Mouse (Mus musculus): ENCODE measurements around the gene Kpna1. TPM values are rescaled to one million over a fixed set of nuclear protein-coding genes. Genes with fewer than 3 reads are reported as not detected.

Kpna1 gene
- polyA plus RNA-seq, 1 experiment, result 2.5 TPM

DNA sequence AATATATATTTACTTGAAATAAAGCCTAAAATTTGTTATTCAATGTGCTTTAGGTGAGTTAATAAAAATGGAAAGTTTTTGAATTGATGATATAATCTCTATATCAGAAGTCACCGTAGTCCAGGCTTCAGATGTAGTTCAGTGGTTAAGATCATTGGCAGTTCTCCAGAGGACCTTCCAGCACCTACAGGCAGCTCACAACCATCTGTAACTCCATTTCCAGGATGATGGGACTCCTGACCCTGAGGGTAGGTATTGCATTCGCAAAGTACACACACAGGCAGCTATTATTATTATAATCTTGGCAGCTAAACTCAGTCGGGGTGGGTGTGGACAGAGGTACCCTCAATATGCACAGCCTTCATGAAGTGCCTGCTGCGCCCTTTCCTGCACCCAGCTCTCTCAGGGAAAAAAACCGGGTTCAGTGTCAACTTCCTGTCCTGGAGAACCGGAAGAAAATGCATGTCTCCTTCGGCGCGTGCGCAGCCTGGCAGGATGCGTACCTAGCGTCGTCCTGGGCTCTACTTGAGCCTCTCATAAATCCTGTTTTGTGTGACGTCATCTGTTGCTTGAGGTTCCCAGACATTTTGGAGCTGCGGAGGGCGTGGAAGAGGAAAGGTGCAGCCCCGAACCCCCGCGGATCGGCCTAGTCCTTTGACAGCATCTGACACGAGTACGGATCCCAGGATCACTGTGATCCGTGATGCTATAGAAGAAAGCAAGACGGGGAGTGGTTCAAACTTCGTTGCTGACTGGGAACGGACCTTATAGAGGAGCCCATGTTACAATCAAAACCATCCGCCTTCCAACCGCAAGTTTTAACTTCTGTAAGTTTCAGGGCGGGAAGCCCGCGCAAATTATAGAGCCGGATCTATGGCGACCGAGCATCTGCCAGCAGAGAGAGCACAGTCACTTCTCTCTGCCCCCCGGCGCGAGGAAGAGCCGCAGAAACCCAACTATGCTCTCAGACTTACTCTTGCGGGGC is 62.4 kb downstream of the Kpna1 start, which contains the start of gene Wdr5b:
TSS of gene Wdr5b (plus strand) at position 551 of the 985 bp plus-strand sequence.
- under 1% methylated on average over 39 of the region's 39 CpGs for WGBS
- TF ChIP-seq POLR2A (IDR thresholded peaks at IDR 0.05; ENCODE audit: low read depth, low read length), result peak; percentile 71; the same call in 1 of the 2 replicates
- TF ChIP-seq CTCF (IDR thresholded peaks at IDR 0.05; ENCODE audit: extremely low read depth, insufficient read length, insufficient replicate concordance, low read depth, low read length), result peak; percentile 11; the same call in 1 of the 2 replicates
- H3K27ac ChIP-seq (ENCODE audit: insufficient read depth, low read depth, low read length), result peak within 1 kb of the TSS; percentile 70
- peaks cover 9% of the 10 kb centered on the region for H3K36me3 ChIP-seq (ENCODE audit: control insufficient read depth, insufficient read depth, low read length)
- peak within 1 kb of the TSS; percentile 85 for H3K4me3 ChIP-seq (ENCODE audit: low read depth, low read length)
- no peaks in the 10 kb centered on the region for H3K27me3 ChIP-seq (ENCODE audit: control insufficient read depth, insufficient read depth, low read length)
- no peaks in the 10 kb centered on the region; the same call in 1 of the 2 replicates for H3K4me1 ChIP-seq (ENCODE audit: control insufficient read depth, insufficient read depth, insufficient read length, low read length)

- Histone ChIP-seq H3K4me3 (ENCODE audit: low read depth, low read length) (peak overlapping the region; percentile 85), H3K27ac (ENCODE audit: insufficient read depth, low read depth, low read length) (peak overlapping the region; percentile 60; the same call in 1 of the 2 replicates), H3K27me3 (ENCODE audit: control insufficient read depth, insufficient read depth, low read length) (no peaks in the 10 kb centered on the region), H3K4me1 (ENCODE audit: control insufficient read depth, insufficient read depth, insufficient read length, low read length) (no peaks in the 10 kb centered on the region; the same call in 1 of the 2 replicates), H3K36me3 (ENCODE audit: control insufficient read depth, insufficient read depth, low read length) (peaks cover 8% of the 10 kb centered on the region)
- TF ChIP-seq CTCF (IDR thresholded peaks at IDR 0.05; ENCODE audit: extremely low read depth, insufficient read length, insufficient replicate concordance, low read depth, low read length) (no peak), POLR2A (IDR thresholded peaks at IDR 0.05; ENCODE audit: low read depth, low read length) (no peak)
- WGBS, result 25% methylated on average over 11 of the region's 11 CpGs
These were observed 63.1 kb downstream of the Kpna1 start for GRCm38 (mm10) chr16:36041625-36042020.

GRCm38 (mm10) chr16:36043073-36043472 is 64.5 kb downstream of the Kpna1 start:
- Histone ChIP-seq H3K27ac (ENCODE audit: insufficient read depth, low read depth, low read length) (no peak overlapping the region), H3K36me3 (ENCODE audit: control insufficient read depth, insufficient read depth, low read length) (peaks cover 14% of the 10 kb centered on the region), H3K27me3 (ENCODE audit: control insufficient read depth, insufficient read depth, low read length) (no peaks in the 10 kb centered on the region), H3K4me1 (ENCODE audit: control insufficient read depth, insufficient read depth, insufficient read length, low read length) (no peaks in the 10 kb centered on the region; the same call in 1 of the 2 replicates), H3K4me3 (ENCODE audit: low read depth, low read length) (no peak overlapping the region)
- TF ChIP-seq POLR2A (IDR thresholded peaks at IDR 0.05; ENCODE audit: low read depth, low read length) (no peak), CTCF (IDR thresholded peaks at IDR 0.05; ENCODE audit: extremely low read depth, insufficient read length, insufficient replicate concordance, low read depth, low read length) (no peak)
- 90% methylated on average over 10 of the region's 10 CpGs for WGBS

DNA sequence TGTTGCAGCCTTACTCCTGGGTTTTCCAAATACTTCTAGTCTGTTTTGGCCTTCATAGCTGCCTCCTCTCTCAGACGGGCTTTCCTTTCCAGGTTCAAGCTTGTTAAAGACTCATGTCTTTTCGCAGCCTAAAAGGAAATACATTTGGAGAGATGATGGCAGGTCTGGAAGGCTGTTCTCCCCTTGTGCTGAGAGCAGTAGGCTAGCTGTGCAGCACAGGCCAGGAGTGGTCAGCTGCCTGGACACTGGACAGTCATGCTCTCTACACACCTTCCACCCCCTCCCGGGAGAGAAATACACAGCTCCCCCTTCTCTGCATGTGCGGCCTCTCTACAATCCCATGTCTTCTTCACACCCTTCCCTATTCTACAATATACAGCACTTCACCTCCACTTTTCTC is 65.4 kb downstream of the Kpna1 start:
- TF ChIP-seq POLR2A (IDR thresholded peaks at IDR 0.05; ENCODE audit: low read depth, low read length), result no peak
- TF ChIP-seq CTCF (IDR thresholded peaks at IDR 0.05; ENCODE audit: extremely low read depth, insufficient read length, insufficient replicate concordance, low read depth, low read length), result no peak
- no peaks in the 10 kb centered on the region; the same call in 1 of the 2 replicates for H3K4me1 ChIP-seq (ENCODE audit: control insufficient read depth, insufficient read depth, insufficient read length, low read length)
- H3K27me3 ChIP-seq (ENCODE audit: control insufficient read depth, insufficient read depth, low read length), result no peaks in the 10 kb centered on the region
- 86% methylated on average over 4 of the region's 4 CpGs for WGBS
- H3K27ac ChIP-seq (ENCODE audit: insufficient read depth, low read depth, low read length), result no peak overlapping the region
- peaks cover 23% of the 10 kb centered on the region for H3K36me3 ChIP-seq (ENCODE audit: control insufficient read depth, insufficient read depth, low read length)
- H3K4me3 ChIP-seq (ENCODE audit: low read depth, low read length), result no peak overlapping the region

DNA sequence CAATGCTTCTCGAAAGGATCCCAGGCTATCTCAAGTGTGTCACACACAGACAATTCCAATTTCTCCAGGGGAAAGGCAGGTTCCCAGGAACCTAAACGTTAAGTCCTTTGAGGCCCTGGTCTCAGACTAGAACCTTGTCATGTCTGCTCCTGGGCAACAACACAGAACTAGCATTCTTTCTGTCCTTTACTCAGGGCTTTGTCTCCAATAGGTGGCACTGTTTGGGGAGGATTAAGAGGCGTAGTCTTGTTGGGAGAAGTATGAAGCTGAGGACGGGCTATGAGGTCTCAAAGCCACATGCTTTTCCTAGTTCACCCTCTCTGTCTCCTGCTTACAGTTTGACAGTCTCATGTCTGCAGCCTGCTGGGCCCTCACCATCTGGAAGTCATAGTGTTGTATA is 69.0 kb downstream of the Kpna1 start:
- no peaks in the 10 kb centered on the region for H3K4me1 ChIP-seq (ENCODE audit: control insufficient read depth, insufficient read depth, insufficient read length, low read length)
- peaks cover 43% of the 10 kb centered on the region for H3K36me3 ChIP-seq (ENCODE audit: control insufficient read depth, insufficient read depth, low read length)
- H3K4me3 ChIP-seq (ENCODE audit: low read depth, low read length), result no peak overlapping the region
- H3K27ac ChIP-seq (ENCODE audit: insufficient read depth, low read depth, low read length), result no peak overlapping the region
- no peak for TF ChIP-seq CTCF (IDR thresholded peaks at IDR 0.05; ENCODE audit: extremely low read depth, insufficient read length, insufficient replicate concordance, low read depth, low read length)
- TF ChIP-seq POLR2A (IDR thresholded peaks at IDR 0.05; ENCODE audit: low read depth, low read length), result no peak
- no peaks in the 10 kb centered on the region for H3K27me3 ChIP-seq (ENCODE audit: control insufficient read depth, insufficient read depth, low read length)
- 92% methylated on average over 4 of the region's 4 CpGs for WGBS

DNA sequence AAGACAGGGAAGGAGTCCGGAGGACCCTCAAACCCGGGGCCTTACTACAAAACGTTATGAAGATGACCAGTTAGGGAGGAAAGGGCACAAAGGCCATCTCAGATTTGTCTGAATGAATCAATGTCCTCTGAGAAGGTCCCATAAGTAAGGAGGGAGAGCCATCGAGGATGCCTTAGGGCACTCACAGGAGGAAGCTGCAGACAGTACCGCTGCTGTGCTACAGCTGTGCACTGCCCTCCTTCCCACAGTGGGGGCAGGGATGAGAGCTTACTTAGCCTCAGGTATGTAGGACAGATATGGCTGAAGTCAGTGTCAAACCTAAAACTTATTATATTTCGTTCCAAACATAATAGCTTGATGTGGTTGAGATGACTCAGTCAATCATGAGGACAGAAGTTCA is 72.9 kb downstream of the Kpna1 start:
- no peaks in the 10 kb centered on the region for H3K4me1 ChIP-seq (ENCODE audit: control insufficient read depth, insufficient read depth, insufficient read length, low read length)
- H3K27ac ChIP-seq (ENCODE audit: insufficient read depth, low read depth, low read length), result no peak overlapping the region
- TF ChIP-seq POLR2A (IDR thresholded peaks at IDR 0.05; ENCODE audit: low read depth, low read length), result no peak
- TF ChIP-seq CTCF (IDR thresholded peaks at IDR 0.05; ENCODE audit: extremely low read depth, insufficient read length, insufficient replicate concordance, low read depth, low read length), result no peak
- H3K27me3 ChIP-seq (ENCODE audit: control insufficient read depth, insufficient read depth, low read length), result no peaks in the 10 kb centered on the region
- WGBS, result 90% methylated on average over 6 of the region's 6 CpGs
- no peak overlapping the region for H3K4me3 ChIP-seq (ENCODE audit: low read depth, low read length)
- peaks cover 40% of the 10 kb centered on the region for H3K36me3 ChIP-seq (ENCODE audit: control insufficient read depth, insufficient read depth, low read length)
